Mouse (Mus musculus) embryonic facial prominence, embryonic 13.5 days (tissue): Measurements from ENCODE around the gene Smarcc1. TPM values are rescaled to one million over a fixed set of nuclear protein-coding genes. Genes with fewer than 3 reads are reported as not detected.

ENCODE experiments used
- ATAC-seq: fragments of 200-750 bp; cut with Nextera tagmentation; 2 replicates; pipeline ENCODE4 v1.8.0; 2017; ENCODE audit warnings: low read depth; ENCODE audit not compliant: insufficient number of reproducible peaks, insufficient read depth, low FRiP score, low TSS enrichment
- H3K27ac ChIP-seq: fragments of 300-500 bp; sonication (generic); 2 replicates; pipeline ENCODE4 v1.5.1; 2015; ENCODE audit warnings: moderate library complexity, mild to moderate bottlenecking, inconsistent platforms
- H3K27me3 ChIP-seq: fragments of 300-500 bp; sonication (generic); 2 replicates; pipeline ENCODE4 v1.6.1; 2015; ENCODE audit warnings: mild to moderate bottlenecking, inconsistent platforms
- H3K36me3 ChIP-seq: fragments of 300-500 bp; sonication (generic); 2 replicates; pipeline ENCODE4 v1.6.1; 2015; ENCODE audit warnings: mild to moderate bottlenecking, inconsistent platforms
- H3K4me1 ChIP-seq: fragments of 300-500 bp; sonication (generic); 2 replicates; pipeline ENCODE4 v1.6.1; 2015; ENCODE audit warnings: inconsistent platforms
- H3K4me2 ChIP-seq: fragments of 300-500 bp; sonication (generic); 2 replicates; pipeline ENCODE4 v1.6.1; 2015; ENCODE audit warnings: moderate library complexity, mild to moderate bottlenecking, inconsistent platforms
- H3K4me3 ChIP-seq: fragments of 300-500 bp; sonication (generic); 2 replicates; pipeline ENCODE4 v1.5.1; 2015; ENCODE audit warnings: mild to moderate bottlenecking, inconsistent platforms
- H3K9ac ChIP-seq: fragments of 300-500 bp; sonication (generic); 2 replicates; pipeline ENCODE4 v1.6.1; 2015; ENCODE audit warnings: mild to moderate bottlenecking, inconsistent platforms
- H3K9me3 ChIP-seq: fragments of 300-500 bp; sonication (generic); 2 replicates; pipeline ENCODE4 v1.6.1; 2016; ENCODE audit warnings: inconsistent platforms
- WGBS: fragments of 180-500 bp; shearing (Covaris S2); methylation state at CpG from one replicate; pipeline ENCODE4 v1.1.7; 2015; ENCODE audit warnings: mixed read lengths; 5-methylcytosine and 5-hydroxymethylcytosine counted together
- microRNA-seq: library from miRNA; unstranded; fragments of <30 nt; microRNA quantifications from one replicate; pipeline ENCODE4, GENCODE M21; 2016
- polyA plus RNA-seq: library from polyadenylated mRNA; unstranded; fragments of >200 nt; fragmentation: Nextera tagmentation; extraction: Ambion mirVana; gene quantifications from 2 replicates; pipeline ENCODE4 v1.2.1, GENCODE M21; 2015

Smarcc1 gene
- polyA plus RNA-seq, 1 experiment from 2014 or later, result 204 TPM

DNA sequence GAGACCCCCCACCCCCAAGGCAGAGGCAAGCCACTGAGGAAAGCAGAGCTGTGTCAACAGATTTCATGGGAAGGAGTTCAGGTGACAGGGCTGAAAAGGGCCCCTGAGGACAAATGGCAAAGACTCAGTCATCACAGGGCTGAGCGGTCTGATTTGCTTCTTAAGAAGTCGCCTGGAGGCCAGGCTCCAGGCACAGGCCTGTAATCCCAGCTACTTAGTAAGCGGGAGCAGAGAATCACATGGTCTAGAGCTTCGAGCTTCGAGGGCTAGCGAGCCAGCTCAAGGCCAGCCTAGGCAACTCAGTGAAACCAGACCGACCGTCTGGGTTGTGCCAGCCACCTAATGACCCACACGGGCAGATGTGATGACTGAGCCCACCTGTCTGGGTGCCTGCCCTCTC is 147.5 kb downstream of the Smarcc1 start:
- no peak overlapping the region for H3K27ac ChIP-seq
- no peak overlapping the region for H3K9ac ChIP-seq
- H3K36me3 ChIP-seq, result no peaks in the 10 kb centered on the region
- H3K4me2 ChIP-seq, result no peak overlapping the region
- no peaks in the 10 kb centered on the region for H3K4me1 ChIP-seq
- no peak for ATAC-seq
- H3K9me3 ChIP-seq, result no peaks in the 10 kb centered on the region
- H3K4me3 ChIP-seq, result no peak overlapping the region
- no peaks in the 10 kb centered on the region for H3K27me3 ChIP-seq
- 75% methylated on average over 9 of the region's 9 CpGs for WGBS

DNA sequence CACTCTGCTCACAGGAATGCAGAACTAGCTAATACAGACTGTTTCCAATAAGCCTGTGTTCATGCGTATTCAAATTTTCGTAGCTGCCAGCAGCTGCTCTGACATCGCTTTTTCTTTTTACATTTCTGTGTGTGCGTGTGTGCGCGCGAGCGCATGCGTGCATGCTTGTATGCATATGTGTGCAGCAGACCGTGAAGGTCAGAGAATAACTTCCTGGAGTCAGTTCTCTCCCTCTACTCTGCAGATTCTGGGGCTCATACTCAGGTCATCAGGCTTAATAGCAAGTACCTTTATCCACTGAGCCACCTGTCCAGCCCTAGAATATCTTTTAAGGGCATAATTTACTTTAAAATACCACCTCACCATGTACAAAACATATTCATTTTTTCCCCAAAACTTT is 150.9 kb downstream of the Smarcc1 start:
- no peaks in the 10 kb centered on the region for H3K9me3 ChIP-seq
- no peak overlapping the region for H3K4me2 ChIP-seq
- WGBS, result 71% methylated on average over 10 of the region's 10 CpGs
- H3K4me3 ChIP-seq, result no peak overlapping the region
- no peaks in the 10 kb centered on the region for H3K36me3 ChIP-seq
- no peak for ATAC-seq
- H3K4me1 ChIP-seq, result no peaks in the 10 kb centered on the region
- H3K27ac ChIP-seq, result no peak overlapping the region
- H3K9ac ChIP-seq, result no peak overlapping the region
- H3K27me3 ChIP-seq, result no peaks in the 10 kb centered on the region

DNA sequence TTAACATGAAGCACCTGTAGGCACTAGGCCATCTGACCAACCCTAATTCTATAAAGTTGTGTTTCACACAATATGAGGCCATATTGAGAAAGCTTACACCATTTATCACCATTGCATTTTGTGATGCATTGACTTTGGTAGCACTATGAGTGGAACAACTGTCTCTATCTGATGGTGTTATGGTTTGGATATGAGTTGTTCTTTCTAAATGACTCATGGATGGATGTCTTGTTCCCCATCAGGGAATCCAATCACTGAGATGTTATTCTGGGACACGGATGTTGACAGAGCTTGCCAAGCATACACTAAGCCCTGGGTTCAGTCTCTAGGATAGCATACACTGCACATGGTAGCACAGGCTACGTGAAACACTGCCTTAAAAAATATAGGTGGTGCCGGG is 154.8 kb downstream of the Smarcc1 start:
- no peak for ATAC-seq
- H3K9ac ChIP-seq, result no peak overlapping the region
- no peak overlapping the region for H3K4me3 ChIP-seq
- H3K4me1 ChIP-seq, result no peaks in the 10 kb centered on the region
- H3K36me3 ChIP-seq, result no peaks in the 10 kb centered on the region
- 91% methylated on average over 3 of the region's 3 CpGs for WGBS
- no peak overlapping the region for H3K4me2 ChIP-seq
- no peaks in the 10 kb centered on the region for H3K9me3 ChIP-seq
- H3K27ac ChIP-seq, result no peak overlapping the region
- no peaks in the 10 kb centered on the region for H3K27me3 ChIP-seq

DNA sequence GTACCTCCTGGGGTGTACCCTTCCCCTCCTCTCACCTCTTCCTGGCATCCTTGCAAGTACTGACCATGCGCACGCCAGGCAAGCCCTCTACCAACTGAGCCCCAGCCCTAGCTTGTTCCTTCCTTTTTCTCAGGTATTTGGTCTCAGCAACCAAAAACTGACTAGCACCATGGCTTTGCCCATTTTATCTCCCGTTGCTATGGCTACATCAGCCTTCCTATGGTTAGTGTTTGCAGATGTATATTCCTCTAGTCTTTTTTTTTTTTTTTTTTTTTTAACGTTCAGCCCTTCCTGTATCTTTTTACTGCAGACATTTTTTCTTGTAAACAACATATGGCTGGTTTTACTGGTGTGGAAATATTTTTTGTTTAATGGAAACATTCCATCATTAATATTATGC is 156.0 kb downstream of the Smarcc1 start:
- no peak for ATAC-seq
- Histone ChIP-seq H3K27ac (no peak overlapping the region), H3K4me1 (no peaks in the 10 kb centered on the region), H3K27me3 (no peaks in the 10 kb centered on the region), H3K9me3 (no peaks in the 10 kb centered on the region), H3K9ac (no peak overlapping the region), H3K4me3 (no peak overlapping the region), H3K4me2 (no peak overlapping the region), H3K36me3 (no peaks in the 10 kb centered on the region)
- 64% methylated on average over 4 of the region's 4 CpGs for WGBS

DNA sequence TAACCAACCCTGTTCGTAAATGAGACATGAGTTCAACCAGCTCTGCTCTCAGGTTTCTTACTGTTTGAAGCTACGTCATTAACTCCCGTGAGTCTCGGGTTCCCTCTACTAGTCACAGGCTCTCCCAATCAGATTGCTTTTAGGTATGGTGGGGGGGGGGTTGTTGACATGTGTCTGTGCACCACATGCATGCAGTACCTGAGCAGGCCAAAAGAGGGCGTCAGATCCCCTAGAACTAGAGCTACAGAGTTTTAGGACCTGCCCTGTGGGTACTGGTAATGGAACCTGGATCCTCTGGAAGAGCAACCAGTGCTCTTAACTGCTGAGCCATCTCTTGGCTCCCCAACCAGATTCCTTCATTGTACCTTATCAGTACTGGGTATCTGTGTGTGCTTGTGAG is 158.4 kb downstream of the Smarcc1 start:
- Histone ChIP-seq H3K4me1 (no peaks in the 10 kb centered on the region), H3K27ac (no peak overlapping the region), H3K27me3 (no peaks in the 10 kb centered on the region), H3K36me3 (no peaks in the 10 kb centered on the region), H3K4me2 (no peak overlapping the region), H3K9me3 (no peaks in the 10 kb centered on the region), H3K9ac (no peak overlapping the region), H3K4me3 (no peak overlapping the region)
- WGBS, result 40% methylated on average over 5 of the region's 5 CpGs
- ATAC-seq, result no peak

DNA sequence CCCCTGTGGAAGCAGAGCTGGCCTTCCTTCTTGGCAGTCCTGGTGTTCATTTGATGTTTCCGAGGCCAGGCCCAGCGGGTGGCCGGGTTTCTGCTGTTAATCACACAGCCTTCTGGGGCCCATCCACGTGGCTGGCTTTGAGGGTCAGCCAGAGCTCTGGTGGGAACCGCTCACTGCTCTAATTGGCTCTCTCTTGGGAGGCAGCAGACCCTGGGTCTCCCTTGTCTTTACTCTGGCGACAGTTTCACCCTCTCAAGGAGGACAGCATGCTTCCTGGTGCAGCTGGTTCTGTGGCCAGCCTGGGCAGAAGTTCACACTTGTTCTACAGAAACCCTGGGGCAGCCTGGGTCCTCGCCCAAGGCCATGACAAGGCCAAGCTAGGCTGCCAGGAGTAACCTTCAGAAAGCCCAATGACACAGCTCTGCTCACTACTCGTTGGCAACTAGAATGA is 159.9 kb downstream of the Smarcc1 start:
- Histone ChIP-seq H3K27me3 (no peaks in the 10 kb centered on the region), H3K4me3 (no peak overlapping the region), H3K4me1 (no peaks in the 10 kb centered on the region), H3K27ac (no peak overlapping the region), H3K9me3 (no peaks in the 10 kb centered on the region), H3K4me2 (no peak overlapping the region), H3K9ac (no peak overlapping the region), H3K36me3 (no peaks in the 10 kb centered on the region)
- 58% methylated on average over 8 of the region's 8 CpGs for WGBS
- ATAC-seq, result no peak

DNA sequence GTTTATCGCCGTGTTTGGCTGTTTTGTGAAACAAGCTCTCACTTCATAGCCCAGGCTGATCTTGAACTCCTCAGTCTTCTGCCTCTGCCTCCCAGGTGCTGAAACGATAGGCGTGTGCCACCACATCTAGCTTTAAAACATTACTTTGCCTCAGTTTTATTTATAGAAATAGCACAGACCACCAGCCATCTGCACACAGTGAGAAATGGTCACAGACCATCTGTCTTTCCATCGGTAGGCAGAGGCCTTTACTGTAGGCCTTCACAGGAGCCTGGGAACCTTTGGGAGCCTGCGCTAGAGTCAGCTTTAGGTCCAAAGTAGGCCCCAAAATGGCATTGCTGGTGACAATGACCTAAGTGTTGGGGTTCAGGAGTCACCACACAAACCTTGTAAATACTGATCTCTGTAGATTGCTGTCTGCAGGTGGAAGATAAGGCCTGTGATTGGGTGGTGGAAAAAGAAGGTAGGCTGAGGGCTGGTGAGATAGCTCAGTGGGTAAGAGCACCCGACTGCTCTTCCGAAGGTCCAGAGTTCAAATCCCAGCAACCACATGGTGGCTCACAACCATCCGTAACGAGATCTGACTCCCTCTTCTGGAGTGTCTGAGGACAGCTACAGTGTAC is 166.7 kb downstream of the Smarcc1 start:
- Histone ChIP-seq H3K4me2 (no peak overlapping the region), H3K36me3 (no peaks in the 10 kb centered on the region), H3K27ac (no peak overlapping the region), H3K9me3 (no peaks in the 10 kb centered on the region), H3K4me3 (no peak overlapping the region), H3K9ac (no peak overlapping the region), H3K27me3 (no peaks in the 10 kb centered on the region), H3K4me1 (no peaks in the 10 kb centered on the region)
- 92% methylated on average over 10 of the region's 10 CpGs for WGBS
- ATAC-seq, result no peak

DNA sequence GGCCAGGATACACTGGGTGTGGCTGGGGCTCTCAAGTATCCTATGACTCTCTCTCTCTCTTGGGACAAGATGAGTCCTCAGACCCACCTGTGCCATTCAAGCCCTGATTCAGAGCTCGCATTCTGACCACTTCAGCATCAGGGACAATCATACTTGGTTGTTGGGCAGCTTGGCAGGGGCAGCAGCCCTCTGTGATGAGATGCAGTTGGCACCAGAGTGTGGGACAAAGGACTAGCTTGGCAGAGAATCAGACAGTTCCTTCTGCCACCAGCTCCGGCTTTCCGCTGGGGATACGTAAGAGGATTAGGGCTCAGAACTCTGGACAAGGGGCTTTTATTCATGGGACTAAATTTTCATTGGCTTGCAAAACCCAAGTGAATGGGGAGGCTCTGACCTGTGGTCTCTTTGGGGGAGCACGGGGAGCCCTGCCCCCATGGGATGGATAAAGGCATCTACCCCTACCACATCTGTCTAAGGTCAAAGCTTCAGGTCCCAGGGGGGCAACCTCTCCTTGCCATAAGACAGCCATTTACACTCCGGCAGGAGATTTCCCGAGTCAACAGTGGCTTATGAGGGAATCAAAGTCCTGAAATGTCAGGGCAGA is 169.9 kb downstream of the Smarcc1 start:
- 66% methylated on average over 7 of the region's 7 CpGs for WGBS
- Histone ChIP-seq H3K9ac (no peak overlapping the region), H3K36me3 (no peaks in the 10 kb centered on the region), H3K4me2 (no peak overlapping the region), H3K4me1 (no peaks in the 10 kb centered on the region), H3K4me3 (no peak overlapping the region), H3K27ac (no peak overlapping the region), H3K27me3 (no peaks in the 10 kb centered on the region), H3K9me3 (no peaks in the 10 kb centered on the region)
- no peak for ATAC-seq

Small RNA genes lying within 50 kb of the gene (microRNA-seq; reads per million reads assigned to microRNA genes)
- 47.9 reads per million, percentile 43 among the genes with 10 or more reads in this experiment for gene Mir6236

Other genes with a start within 250 kb of the Smarcc1 start
- 33.2 and 35.1 TPM in 2 replicates for gene Cdc25a, start 242.1 kb upstream of the Smarcc1 start, polyA plus RNA-seq
- gene Map4, start 186.2 kb upstream of the Smarcc1 start, polyA plus RNA-seq, result 58.0 and 61.0 TPM in 2 replicates
- gene Dhx30, start 122 bp downstream of the Smarcc1 start, polyA plus RNA-seq, result 159 and 178 TPM in 2 replicates
- gene Cspg5, start 126.1 kb downstream of the Smarcc1 start, polyA plus RNA-seq, result 7.7 and 8.0 TPM in 2 replicates
- gene Elp6, start 187.5 kb downstream of the Smarcc1 start, polyA plus RNA-seq, result 29.0 and 33.3 TPM in 2 replicates
- gene Scap, start 215.6 kb downstream of the Smarcc1 start, polyA plus RNA-seq, result 39.7 and 41.6 TPM in 2 replicates